Mouse (Mus musculus): ENCODE data around the gene Pbrm1. TPM values are rescaled to one million over a fixed set of nuclear protein-coding genes. Genes with fewer than 3 reads are reported as not detected.

Pbrm1 gene
- total and polyA plus RNA-seq, 3 experiments, result 28.7 to 62.0 (median 32.4) TPM

DNA sequence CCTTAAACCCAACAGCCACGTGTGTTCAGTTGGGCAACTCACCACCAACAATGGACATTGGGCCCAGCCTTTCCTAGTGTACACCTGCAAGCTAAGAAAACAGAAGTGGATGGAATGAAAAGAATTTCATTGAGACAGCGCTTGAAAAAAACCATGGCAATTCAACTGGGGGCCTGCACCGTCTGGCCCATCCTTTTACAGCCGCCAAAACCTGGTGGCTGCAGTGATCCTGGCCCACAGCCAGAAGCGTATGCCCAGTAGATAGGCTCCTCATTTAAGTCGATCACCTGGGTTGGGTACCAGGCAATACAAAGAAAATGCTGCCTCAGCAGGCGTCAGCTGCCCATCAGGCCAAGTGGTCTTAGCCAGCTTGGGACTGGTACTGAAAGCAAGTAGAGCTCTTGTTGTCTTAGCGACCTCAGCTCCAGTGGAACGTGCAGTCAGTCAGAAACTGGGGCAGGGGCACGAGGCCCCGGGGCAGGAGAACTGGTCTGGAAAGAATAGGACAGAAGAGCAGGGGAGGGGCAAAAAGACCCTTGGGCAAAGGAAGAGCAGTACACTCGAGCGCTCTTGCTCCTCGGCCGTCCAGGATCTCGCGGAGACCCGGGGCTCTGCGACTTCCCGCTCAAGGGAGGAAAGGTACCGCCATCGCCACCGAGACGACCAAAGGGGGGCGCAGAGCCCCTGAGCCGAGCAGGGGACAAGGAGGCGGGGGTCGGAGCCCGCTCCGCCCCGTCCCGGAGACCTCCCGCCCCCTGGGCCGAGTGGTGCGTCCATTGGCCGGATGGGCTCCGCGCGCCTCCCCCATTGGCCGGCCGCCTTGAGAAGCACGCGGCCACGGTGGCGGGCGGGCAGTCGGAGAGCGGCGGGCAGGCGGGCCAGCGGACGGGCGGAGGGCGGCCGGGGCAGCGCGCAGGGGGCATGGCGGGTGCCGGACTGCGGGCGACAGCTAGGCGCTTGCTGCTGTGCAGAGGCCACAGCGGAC is 111.6 kb downstream of the Pbrm1 start, which contains the start of gene Nt5dc2 (continued):
- TF ChIP-seq POLR2A (IDR thresholded peaks at IDR 0.05; ENCODE audit: control insufficient read depth in 1 of 2, insufficient read depth in 1 of 2, low read depth in 1 of 2, low read length in 2 of 2, poor library complexity in 1 of 2) (peak in 1 of 2 experiments; percentile 71; a peak in 3 of 4 replicates), MAZ (IDR thresholded peaks at IDR 0.05; ENCODE audit: low read depth, low read length) (no peak), RCOR1 (IDR thresholded peaks at IDR 0.05; ENCODE audit: low read depth, low read length) (no peak), MEF2A (IDR thresholded peaks at IDR 0.05; ENCODE audit: extremely low read depth, insufficient replicate concordance, low read depth, low read length, poor library complexity, severe bottlenecking) (no peak), EP300 (IDR thresholded peaks at IDR 0.05; ENCODE audit: low read depth in 1 of 2, low read length in 2 of 2) (no peak), CHD1 (IDR thresholded peaks at IDR 0.05; ENCODE audit: low read depth, low read length) (peak; percentile 52; the same call in 1 of the 2 replicates)

DNA sequence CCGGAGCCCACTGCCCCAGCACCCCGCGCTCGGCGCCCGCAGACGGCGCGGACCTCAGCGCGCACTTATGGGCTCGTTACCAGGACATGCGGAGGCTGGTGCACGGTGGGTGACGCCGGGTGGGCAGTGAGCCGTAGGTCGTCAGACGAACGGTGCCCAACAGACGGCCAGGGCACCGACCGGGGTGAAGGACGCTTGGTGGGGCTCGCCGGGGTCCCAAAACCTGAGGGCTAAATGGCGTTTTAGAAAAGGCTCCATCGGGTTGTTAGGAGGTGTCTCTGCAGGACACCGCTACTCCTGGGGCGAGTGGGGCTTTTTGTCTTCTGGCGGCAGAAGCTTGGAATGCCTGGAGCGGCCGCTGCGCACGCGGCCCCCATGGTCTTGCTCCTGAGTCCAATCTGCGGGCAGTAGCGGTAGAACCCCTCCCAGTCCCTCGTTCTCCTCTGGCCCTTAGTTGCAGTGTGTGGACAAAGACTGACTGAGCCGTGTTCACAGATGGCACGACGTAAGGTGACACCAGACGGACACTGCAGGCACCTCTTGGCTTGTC is 112.4 kb downstream of the Pbrm1 start:
- H3K27ac ChIP-seq (ENCODE audit: control insufficient read depth, low read depth, low read length), result peak overlapping the region; percentile 3
- peaks cover 28% of the 10 kb centered on the region for H3K79me2 ChIP-seq (ENCODE audit: control insufficient read depth, insufficient read depth, low read length, poor library complexity)
- H3K9ac ChIP-seq (ENCODE audit: control insufficient read depth, low read depth, low read length, poor library complexity, severe bottlenecking), result peak overlapping the region; percentile 79
- peaks cover 0 to 10% of the 10 kb centered on the region in 2 experiments; a peak in 3 of 4 replicates for H3K36me3 ChIP-seq (ENCODE audit: control insufficient read depth in 1 of 2, insufficient read depth in 2 of 2, low read length in 2 of 2)
- H3K27me3 ChIP-seq (ENCODE audit: control insufficient read depth in 1 of 2, insufficient read depth in 2 of 2, low read length in 2 of 2), result no peaks in the 10 kb centered on the region
- 0 out of 2 replicates have a peak, but pooled peaks have one; percentile 18 for TF ChIP-seq MYC (IDR thresholded peaks at IDR 0.05; ENCODE audit: low read depth, low read length)
- peak; percentile 53 for TF ChIP-seq MXI1 (IDR thresholded peaks at IDR 0.05; ENCODE audit: low read depth, low read length)
- TF ChIP-seq GABPA (IDR thresholded peaks at IDR 0.05; ENCODE audit: low read depth, low read length), result no peak
- TF ChIP-seq TCF12 (IDR thresholded peaks at IDR 0.05; ENCODE audit: low read depth, low read length), result peak; percentile 1; the same call in 1 of the 2 replicates
- no peak for TF ChIP-seq E2F4 (IDR thresholded peaks at IDR 0.05; ENCODE audit: borderline replicate concordance, low read depth, low read length)
- TF ChIP-seq NRF1 (IDR thresholded peaks at IDR 0.05; ENCODE audit: insufficient read depth, low read depth, low read length, poor library complexity, severe bottlenecking), result 0 out of 2 replicates have a peak, but pooled peaks have one; percentile 13
- peaks cover 3 to 29% of the 10 kb centered on the region in 2 experiments for H3K4me1 ChIP-seq (ENCODE audit: control insufficient read depth in 1 of 2, insufficient read depth in 2 of 2, low read length in 2 of 2)
- H3K9me3 ChIP-seq (replicated peaks; ENCODE audit: insufficient read depth, low read length), result no peaks in the 10 kb centered on the region
- H3K4me3 ChIP-seq (ENCODE audit: control insufficient read depth in 1 of 2, insufficient read depth in 1 of 2, low read depth in 2 of 2, low read length in 2 of 2), result peak overlapping the region; percentile 69 to 95
- DNase-seq (ENCODE audit: low read depth, low spot score), result peak; percentile 57

DNA sequence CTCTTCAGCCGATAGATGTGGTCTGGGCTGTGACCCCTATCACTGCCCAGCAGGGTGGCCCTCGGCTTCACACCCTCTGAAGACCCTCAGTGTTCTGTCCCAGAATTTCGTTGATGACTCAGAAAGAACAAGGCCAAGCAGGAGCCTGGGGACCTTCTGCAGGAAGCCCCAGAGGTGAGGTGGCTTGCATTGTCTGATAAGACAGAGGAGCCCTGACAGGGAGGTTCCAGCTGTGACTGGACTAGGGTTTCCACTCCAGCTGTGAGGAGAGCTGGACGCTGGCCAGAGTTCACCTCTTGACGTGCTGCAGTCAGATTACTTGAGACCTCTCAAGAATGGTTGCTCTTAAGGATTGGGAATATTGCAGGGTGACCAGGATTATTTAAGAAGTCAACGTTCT is 113.1 kb downstream of the Pbrm1 start:
- Histone ChIP-seq H3K9ac (ENCODE audit: control insufficient read depth, low read depth, low read length, poor library complexity, severe bottlenecking) (peak overlapping the region; percentile 79), H3K79me2 (ENCODE audit: control insufficient read depth, insufficient read depth, low read length, poor library complexity) (peaks cover 24% of the 10 kb centered on the region), H3K4me1 (ENCODE audit: control insufficient read depth in 1 of 2, insufficient read depth in 2 of 2, low read length in 2 of 2) (peaks cover 3 to 23% of the 10 kb centered on the region in 2 experiments), H3K9me3 (replicated peaks; ENCODE audit: insufficient read depth, low read length) (no peaks in the 10 kb centered on the region), H3K27me3 (ENCODE audit: control insufficient read depth in 1 of 2, insufficient read depth in 2 of 2, low read length in 2 of 2) (no peaks in the 10 kb centered on the region), H3K27ac (ENCODE audit: control insufficient read depth, low read depth, low read length) (no peak overlapping the region; the same call in 1 of the 2 replicates), H3K4me3 (ENCODE audit: control insufficient read depth in 1 of 2, insufficient read depth in 1 of 2, low read depth in 2 of 2, low read length in 2 of 2) (peak overlapping the region; percentile 69 to 95), H3K36me3 (ENCODE audit: control insufficient read depth in 1 of 2, insufficient read depth in 2 of 2, low read length in 2 of 2) (peaks cover 0 to 9% of the 10 kb centered on the region in 2 experiments; a peak in 3 of 4 replicates)
- DNase-seq (ENCODE audit: low read depth, low spot score), result peak; percentile 78
- TF ChIP-seq EP300 (IDR thresholded peaks at IDR 0.05; ENCODE audit: low read depth in 1 of 2, low read length in 2 of 2) (peak; percentile 45 to 49; a peak in 3 of 4 replicates), TCF12 (IDR thresholded peaks at IDR 0.05; ENCODE audit: low read depth, low read length) (peak; percentile 60; the same call in 1 of the 2 replicates), NRF1 (IDR thresholded peaks at IDR 0.05; ENCODE audit: insufficient read depth, low read depth, low read length, poor library complexity, severe bottlenecking) (no peak), SIN3A (IDR thresholded peaks at IDR 0.05; ENCODE audit: low read length) (peak; percentile 81), GATA1 (IDR thresholded peaks at IDR 0.05; ENCODE audit: low read depth, low read length) (peak; percentile 64), ELF1 (IDR thresholded peaks at IDR 0.05; ENCODE audit: low read depth, low read length) (no peak), RCOR1 (IDR thresholded peaks at IDR 0.05; ENCODE audit: low read depth, low read length) (no peak), BHLHE40 (IDR thresholded peaks at IDR 0.05; ENCODE audit: borderline replicate concordance, low read depth, low read length) (no peak), CHD2 (IDR thresholded peaks at IDR 0.05; ENCODE audit: low read length) (no peak), POLR2AphosphoS5 (IDR thresholded peaks at IDR 0.05; ENCODE audit: borderline replicate concordance, low read depth, low read length) (no peak), MAFK (IDR thresholded peaks at IDR 0.05; ENCODE audit: borderline replicate concordance, low read depth, low read length) (no peak), MAX (IDR thresholded peaks at IDR 0.05; ENCODE audit: low read length) (no peak), UBTF (IDR thresholded peaks at IDR 0.05; ENCODE audit: borderline replicate concordance, insufficient read depth, low read depth, low read length) (no peak), ZMIZ1 (IDR thresholded peaks at IDR 0.05; ENCODE audit: low read depth, low read length) (no peak), TBP (IDR thresholded peaks at IDR 0.05; ENCODE audit: low read depth, low read length) (0 out of 2 replicates have a peak, but pooled peaks have one; percentile 30), SMC3 (IDR thresholded peaks at IDR 0.05; ENCODE audit: low read depth, low read length) (no peak)

All from MEL (cell line).